In genomic region chr8:111056691-111057293, GRCm38 (mm10) we compare ENCODE assay signal across 8 mouse cellular contexts. TPM values are rescaled to one million over a fixed set of nuclear protein-coding genes. Genes with fewer than 3 reads are reported as not detected.
DNase-seq lines count a peak whose midpoint lies in the region; ATAC-seq and TF ChIP-seq lines count a peak whose summit lies in the region.

No protein-coding gene starts in this region.

- peaks cover 13% of the 10 kb centered on the region for H3K4me1 ChIP-seq in embryonic facial prominence, embryonic 14.5 days (ENCODE audit: control insufficient read depth, insufficient read depth, low read length)
- peaks cover 8% of the 10 kb centered on the region; the same call in 1 of the 2 replicates for H3K4me1 ChIP-seq in lung, postnatal 0 days (ENCODE audit: insufficient read depth, low read depth, low read length)

- H3K4me3 ChIP-seq in embryonic facial prominence, embryonic 14.5 days (ENCODE audit: low read depth, low read length), result peak overlapping the region; percentile 92
- H3K4me3 ChIP-seq in lung, postnatal 0 days (ENCODE audit: low read depth, low read length), result peak overlapping the region; percentile 96

- peaks cover 41% of the 10 kb centered on the region for H3K36me3 ChIP-seq in embryonic facial prominence, embryonic 14.5 days (ENCODE audit: control insufficient read depth, insufficient read depth, low read length)
- peaks cover 35% of the 10 kb centered on the region for H3K36me3 ChIP-seq in lung, postnatal 0 days (ENCODE audit: insufficient read depth, low read length)

- no peak for TF ChIP-seq EP300 in lung, postnatal 0 days (IDR thresholded peaks at IDR 0.05)

- peak overlapping the region; percentile 81 for H3K27ac ChIP-seq in embryonic facial prominence, embryonic 14.5 days (replicated peaks; ENCODE audit: low read depth, low read length)
- H3K27ac ChIP-seq in lung, postnatal 0 days (ENCODE audit: low read length), result peak overlapping the region; percentile 48

- peak overlapping the region; percentile 94 for H3K4me2 ChIP-seq in embryonic facial prominence, embryonic 14.5 days (ENCODE audit: low read depth, low read length)
- H3K4me2 ChIP-seq in lung, postnatal 0 days (replicated peaks; ENCODE audit: low read depth, low read length), result peak overlapping the region; percentile 99

- no peaks in the 10 kb centered on the region for H3K27me3 ChIP-seq in embryonic facial prominence, embryonic 14.5 days (replicated peaks; ENCODE audit: control insufficient read depth, insufficient read depth, low read length)
- H3K27me3 ChIP-seq in lung, postnatal 0 days (replicated peaks; ENCODE audit: insufficient read depth, low read length), result no peaks in the 10 kb centered on the region

- H3K9me3 ChIP-seq in embryonic facial prominence, embryonic 14.5 days (ENCODE audit: control insufficient read depth, low read length), result no peaks in the 10 kb centered on the region
- no peaks in the 10 kb centered on the region for H3K9me3 ChIP-seq in lung, postnatal 0 days (ENCODE audit: low read length)

- intact Hi-C loops in heart, postnatal 10 days (cut with DNase I), result loop anchor here (2.0 kb wide), 1 partner anchor 34 kb away; no protein-coding TSS in a partner anchor

- TF ChIP-seq CTCF in lung, postnatal 0 days (IDR thresholded peaks at IDR 0.05), result no peak

- H3K9ac ChIP-seq in embryonic facial prominence, embryonic 14.5 days (ENCODE audit: low read depth, low read length), result peak overlapping the region; percentile 88
- H3K9ac ChIP-seq in lung, postnatal 0 days (replicated peaks; ENCODE audit: low read depth), result peak overlapping the region; percentile 48

- DNase-seq in heart, adult 11 months, result peak; percentile 94
- no peak for DNase-seq in heart, adult 8-10 months (ENCODE audit: low spot score)
- DNase-seq in adrenal gland, adult 2 months, result peak; percentile 75
- DNase-seq in embryonic facial prominence, embryonic 14.5 days (ENCODE audit: low spot score), result peak; percentile 20
- DNase-seq in heart, postnatal 10 days, result peak; percentile 41 to 45
- peak; percentile 56 to 73 for DNase-seq in kidney, postnatal 36 days
- DNase-seq in lung, postnatal 0 days (ENCODE audit: low spot score), result peak; percentile 45
- DNase-seq in right cerebral cortex, postnatal 25 days, result peak; percentile 37

- under 1% methylated on average over 24 of the region's 63 CpGs for WGBS in embryonic facial prominence, embryonic 14.5 days
- under 1% methylated on average over 48 of the region's 63 CpGs for WGBS in lung, postnatal 0 days

- peak; percentile 65 for ATAC-seq in embryonic facial prominence, embryonic 14.5 days (ENCODE audit: low read depth)
- ATAC-seq in lung, postnatal 0 days, result peak; percentile 68

RNA-seq across cellular contexts. Expression of gene Exosc6, which starts 0.7 kb away (rescaled TPM):
- total RNA-seq in heart, adult 8-10 months (2022), result not detected
- not detected for total RNA-seq in adrenal gland, adult 2 months (2021)
- polyA plus RNA-seq in adrenal gland, adult 2 months (2012; rRNA removed), result 43.3 and 51.4 TPM in 2 replicates
- polyA plus RNA-seq in embryonic facial prominence, embryonic 14.5 days (2014; fragmentation: Nextera tagmentation; extraction: Ambion mirVana), result 11.4 and 13.1 TPM in 2 replicates
- total RNA-seq in heart, postnatal 10 days (2021), result not detected
- 4.2 and 5.0 TPM in 2 replicates for polyA plus RNA-seq in lung, postnatal 0 days (2015; fragmentation: Nextera tagmentation; extraction: Ambion mirVana)

RNA-seq across cellular contexts. Expression of gene Aars, which starts 23.8 kb away (rescaled TPM):
- 10 to 100 TPM; 32.2 to 33.5 (median 33.0) TPM for total RNA-seq in heart, adult 8-10 months (2022)
- total RNA-seq in adrenal gland, adult 2 months (2021), result 100 to 1,000 TPM; 112 to 155 TPM
- polyA plus RNA-seq in adrenal gland, adult 2 months (2012; rRNA removed), result 31.8 and 37.4 TPM in 2 replicates
- 48.9 and 53.2 TPM in 2 replicates for polyA plus RNA-seq in embryonic facial prominence, embryonic 14.5 days (2014; fragmentation: Nextera tagmentation; extraction: Ambion mirVana)
- 10 to 100 TPM; 39.1 to 42.0 TPM for total RNA-seq in heart, postnatal 10 days (2021)
- polyA plus RNA-seq in lung, postnatal 0 days (2015; fragmentation: Nextera tagmentation; extraction: Ambion mirVana), result 25.2 and 26.0 TPM in 2 replicates

RNA-seq across cellular contexts. Expression of gene Ddx19b, which starts 25.2 kb away (rescaled TPM):
- 10 to 100 TPM in 3 of 4 experiments, 1 to 10 TPM in 1; 9.8 to 11.9 (median 10.9) TPM for total RNA-seq in heart, adult 8-10 months (2022)
- total RNA-seq in adrenal gland, adult 2 months (2021), result 10 to 100 TPM in 1 of 2 experiments, 1 to 10 TPM in 1; 8.1 to 11.1 TPM
- polyA plus RNA-seq in adrenal gland, adult 2 months (2012; rRNA removed), result 0.96 and 1.3 TPM in 2 replicates
- polyA plus RNA-seq in embryonic facial prominence, embryonic 14.5 days (2014; fragmentation: Nextera tagmentation; extraction: Ambion mirVana), result 5.2 and 5.5 TPM in 2 replicates
- total RNA-seq in heart, postnatal 10 days (2021), result 10 to 100 TPM; 12.2 to 12.8 TPM
- polyA plus RNA-seq in lung, postnatal 0 days (2015; fragmentation: Nextera tagmentation; extraction: Ambion mirVana), result 3.4 and 3.7 TPM in 2 replicates

RNA-seq across cellular contexts. Expression of gene Clec18a, which starts 35.4 kb away (rescaled TPM):
- total RNA-seq in heart, adult 8-10 months (2022), result 1 to 10 TPM in 3 of 4 experiments, under 1 TPM in 1; 0.98 to 2.3 (median 1.3) TPM
- total RNA-seq in adrenal gland, adult 2 months (2021), result under 1 TPM in 1 of 2 experiments, not detected in 1; 0.14 TPM
- 0.04 and 0.11 TPM in 2 replicates for polyA plus RNA-seq in adrenal gland, adult 2 months (2012; rRNA removed)
- polyA plus RNA-seq in embryonic facial prominence, embryonic 14.5 days (2014; fragmentation: Nextera tagmentation; extraction: Ambion mirVana), result 0.68 and 0.97 TPM in 2 replicates
- total RNA-seq in heart, postnatal 10 days (2021), result under 1 TPM; 0.12 to 0.24 TPM
- polyA plus RNA-seq in lung, postnatal 0 days (2015; fragmentation: Nextera tagmentation; extraction: Ambion mirVana), result not detected in 2 replicates

RNA-seq across cellular contexts. Expression of gene Pdpr, which starts 37.6 kb away (rescaled TPM):
- total RNA-seq in heart, adult 8-10 months (2022), result 100 to 1,000 TPM; 109 to 143 (median 124) TPM
- total RNA-seq in adrenal gland, adult 2 months (2021), result 10 to 100 TPM; 34.7 to 37.1 TPM
- 17.4 and 19.1 TPM in 2 replicates for polyA plus RNA-seq in adrenal gland, adult 2 months (2012; rRNA removed)
- polyA plus RNA-seq in embryonic facial prominence, embryonic 14.5 days (2014; fragmentation: Nextera tagmentation; extraction: Ambion mirVana), result 7.0 and 7.4 TPM in 2 replicates
- total RNA-seq in heart, postnatal 10 days (2021), result 10 to 100 TPM; 75.0 to 78.5 TPM
- polyA plus RNA-seq in lung, postnatal 0 days (2015; fragmentation: Nextera tagmentation; extraction: Ambion mirVana), result 6.5 and 7.1 TPM in 2 replicates
